In genomic region chr1:40680868-40681698, GRCm38 (mm10) we compare ENCODE assay signal across 8 mouse cellular contexts. TPM values are rescaled to one million over a fixed set of nuclear protein-coding genes. Genes with fewer than 3 reads are reported as not detected.
DNase-seq lines count a peak whose midpoint lies in the region; ATAC-seq and TF ChIP-seq lines count a peak whose summit lies in the region.

No protein-coding gene starts in this region.

- no peak for DNase-seq in frontal cortex, postnatal 14 days (ENCODE audit: low spot score in 2 of 2)
- peak; percentile 40 for DNase-seq in embryo, embryonic 11 days
- peak; percentile 21 for DNase-seq in thymus, postnatal 0 days (ENCODE audit: low spot score)

- H3K79me2 ChIP-seq in myocyte (ENCODE audit: control insufficient read depth, insufficient read depth) = no peaks in the 10 kb centered on the region

- H3K9ac ChIP-seq in heart, embryonic 11.5 days (ENCODE audit: low read depth, low read length) = peak overlapping the region; percentile 46
- H3K9ac ChIP-seq in kidney, embryonic 14.5 days (ENCODE audit: low read depth, low read length) = peak overlapping the region; percentile 43
- peak overlapping the region; percentile 22; the same call in 1 of the 2 replicates for H3K9ac ChIP-seq in liver, embryonic 12.5 days

- H3K4me1 ChIP-seq in heart, embryonic 11.5 days (ENCODE audit: control insufficient read depth, insufficient read depth, low read length) = peaks cover 3% of the 10 kb centered on the region; the same call in 1 of the 2 replicates
- H3K4me1 ChIP-seq in kidney, embryonic 14.5 days (ENCODE audit: control insufficient read depth, insufficient read depth, low read length) = peaks cover 7% of the 10 kb centered on the region
- H3K4me1 ChIP-seq in liver, embryonic 12.5 days = peaks cover 19% of the 10 kb centered on the region

- WGBS in heart, embryonic 11.5 days (ENCODE audit: insufficient replicate concordance) = under 1% methylated on average over 57 of the region's 90 CpGs
- WGBS in kidney, embryonic 14.5 days = under 1% methylated on average over 60 of the region's 90 CpGs
- WGBS in liver, embryonic 12.5 days (ENCODE audit: insufficient replicate concordance) = under 1% methylated on average over 44 of the region's 90 CpGs

- peak overlapping the region; percentile 49 for H3ac ChIP-seq in myocyte (ENCODE audit: control insufficient read depth, insufficient read length)

- no peaks in the 10 kb centered on the region for H3K9me3 ChIP-seq in heart, embryonic 11.5 days (replicated peaks; ENCODE audit: control insufficient read depth, low read length)
- no peaks in the 10 kb centered on the region for H3K9me3 ChIP-seq in kidney, embryonic 14.5 days (ENCODE audit: control insufficient read depth, low read length)
- H3K9me3 ChIP-seq in liver, embryonic 12.5 days (replicated peaks) = no peaks in the 10 kb centered on the region

- peak overlapping the region; percentile 65 for H3K4me3 ChIP-seq in heart, embryonic 11.5 days (ENCODE audit: low read depth, low read length)
- peak overlapping the region; percentile 63 for H3K4me3 ChIP-seq in kidney, embryonic 14.5 days (ENCODE audit: low read length)
- peak overlapping the region; percentile 54 for H3K4me3 ChIP-seq in liver, embryonic 12.5 days
- peak overlapping the region; percentile 25 for H3K4me3 ChIP-seq in myocyte

- ATAC-seq in frontal cortex, adult (ENCODE audit: low TSS enrichment) = peak; percentile 82
- ATAC-seq in heart, embryonic 11.5 days (replicated peaks; ENCODE audit: insufficient number of reproducible peaks, low FRiP score, low TSS enrichment) = peak; percentile 55
- ATAC-seq in kidney, embryonic 14.5 days (ENCODE audit: low FRiP score, low TSS enrichment) = peak; percentile 72
- ATAC-seq in liver, embryonic 12.5 days = no peak

- H3K27me3 ChIP-seq in heart, embryonic 11.5 days (ENCODE audit: control insufficient read depth, insufficient read depth, low read length) = peaks cover 66% of the 10 kb centered on the region
- peaks cover 48% of the 10 kb centered on the region for H3K27me3 ChIP-seq in kidney, embryonic 14.5 days (ENCODE audit: control insufficient read depth, insufficient read depth, low read length)
- peaks cover 66% of the 10 kb centered on the region for H3K27me3 ChIP-seq in liver, embryonic 12.5 days (replicated peaks)
- H3K27me3 ChIP-seq in myocyte (ENCODE audit: control insufficient read depth, insufficient read depth, insufficient read length) = no peaks in the 10 kb centered on the region

- H3K27ac ChIP-seq in heart, embryonic 11.5 days (ENCODE audit: low read depth, low read length) = no peak overlapping the region
- no peak overlapping the region for H3K27ac ChIP-seq in kidney, embryonic 14.5 days (ENCODE audit: low read depth, low read length)
- H3K27ac ChIP-seq in liver, embryonic 12.5 days = no peak overlapping the region

- no peaks in the 10 kb centered on the region for H3K36me3 ChIP-seq in heart, embryonic 11.5 days (ENCODE audit: control insufficient read depth, insufficient read depth, low read length)
- H3K36me3 ChIP-seq in kidney, embryonic 14.5 days (ENCODE audit: control insufficient read depth, insufficient read depth, low read length) = no peaks in the 10 kb centered on the region
- no peaks in the 10 kb centered on the region for H3K36me3 ChIP-seq in liver, embryonic 12.5 days
- no peaks in the 10 kb centered on the region for H3K36me3 ChIP-seq in myocyte (ENCODE audit: control insufficient read depth, insufficient read depth)

- H3K4me2 ChIP-seq in heart, embryonic 11.5 days = peak overlapping the region; percentile 99
- H3K4me2 ChIP-seq in kidney, embryonic 14.5 days (replicated peaks; ENCODE audit: low read depth, low read length) = peak overlapping the region; percentile 100
- peak overlapping the region; percentile 80 for H3K4me2 ChIP-seq in liver, embryonic 12.5 days
- H3K4me2 ChIP-seq in myocyte (ENCODE audit: low read depth) = peak overlapping the region; percentile 100

- TF ChIP-seq POLR2A in myocyte (IDR thresholded peaks at IDR 0.05; ENCODE audit: insufficient read length, low read depth) = peak; percentile 32

TF ChIP-seq in myocyte, 11 proteins besides CTCF, POLR2A, EP300 and RAD21:
- peak in 1 of 3 experiments; percentile 56 for TF ChIP-seq MYOD1 (IDR thresholded peaks at IDR 0.05; ENCODE audit: control insufficient read depth in 1 of 3, insufficient read length in 2 of 3, low read depth in 2 of 3)
- no peak for TF ChIP-seq TCF3 (IDR thresholded peaks at IDR 0.05; ENCODE audit: insufficient read length, low read depth)
- no peak for TF ChIP-seq MYOG (IDR thresholded peaks at IDR 0.05; ENCODE audit: control insufficient read depth in 1 of 3, insufficient read depth in 1 of 3, insufficient read length in 2 of 3, low read depth in 2 of 3)

RNA-seq across cellular contexts. Expression of gene Slc9a2, which starts 0.7 kb away (rescaled TPM):
- not detected in 2 replicates for polyA plus RNA-seq in heart, embryonic 11.5 days (2014; fragmentation: Nextera tagmentation; extraction: Ambion mirVana)
- polyA plus RNA-seq in kidney, embryonic 14.5 days (2014; fragmentation: Nextera tagmentation; extraction: Ambion mirVana) = 0.74 and 1.2 TPM in 2 replicates
- not detected in 2 replicates for polyA plus RNA-seq in liver, embryonic 12.5 days (2016; fragmentation: Nextera tagmentation; extraction: Ambion mirVana)
- polyA plus RNA-seq in myocyte (2012; fragmentation: generic; extraction: Trizol) = 2.4 TPM
- 1.8 and 2.0 TPM in 2 replicates for polyA plus RNA-seq in thymus, postnatal 0 days (2015; fragmentation: Nextera tagmentation; extraction: Ambion mirVana)

Comparison
In these comparisons a context has a peak if more than half of its experiments do, and no peak if none do; other contexts are left out.
1. DNase-seq: peak in embryo, embryonic 11 days (single experiment) and thymus, postnatal 0 days (single experiment); none in frontal cortex, postnatal 14 days (0 of 2).
2. Peak in every context shown above with its lines, with median percentiles within 50 percentile points of each other: H3K4me2 ChIP-seq, H3K4me3 ChIP-seq and H3K9ac ChIP-seq.